In genomic region chr17:32810648-32811047, GRCm38 (mm10) we compare ENCODE assay signal across 1 mouse cellular context.
A peak's percentile ranks its signal among the peaks of the same experiment; 100 is the strongest.
TF ChIP-seq lines count a peak whose summit lies in the region.

No protein-coding gene starts in this region.

TF ChIP-seq in CH12.LX, 34 proteins besides CTCF, POLR2A, EP300 and RAD21 (continued from another document):
- TF ChIP-seq HCFC1 (IDR thresholded peaks at IDR 0.05; ENCODE audit: low read depth, low read length) (no peak), MAFK (IDR thresholded peaks at IDR 0.05; ENCODE audit: insufficient replicate concordance, low read length) (0 out of 2 replicates have a peak, but pooled peaks have one; percentile 11), ELF1 (IDR thresholded peaks at IDR 0.05; ENCODE audit: low read depth, low read length) (no peak; the same call in 1 of the 2 replicates), PAX5 (IDR thresholded peaks at IDR 0.05; ENCODE audit: low read length) (no peak), SMC3 (IDR thresholded peaks at IDR 0.05; ENCODE audit: low read depth, low read length) (no peak), KAT2A (IDR thresholded peaks at IDR 0.05; ENCODE audit: insufficient replicate concordance, low read length) (no peak), NRF1 (IDR thresholded peaks at IDR 0.05; ENCODE audit: low read depth, low read length) (no peak)
